Mouse (Mus musculus) CH12.LX (cell line): ENCODE data around the gene Tepp. TPM values are rescaled to one million over a fixed set of nuclear protein-coding genes. Genes with fewer than 3 reads are reported as not detected.

Source experiments
- DNase-seq: peaks from one replicate; pipeline ENCODE4 v3.0.0-alpha.2; 2013; ENCODE audit errors: extremely low read depth
- H3K27ac ChIP-seq: 2 replicates; pipeline ENCODE4 v1.5.1; 2012; ENCODE audit warnings: low read depth, mild to moderate bottlenecking, control low read depth, moderate library complexity; ENCODE audit not compliant: insufficient read depth
- H3K27me3 ChIP-seq: replicated peaks from 2 replicates; pipeline ENCODE3; 2012; ENCODE audit warnings: inconsistent platforms
- H3K36me3 ChIP-seq, 2 experiments: replicated peaks in 1 of 2; 2 replicates each; pipeline versions ENCODE3 to v1.6.1; 2012; ENCODE audit warnings: inconsistent platforms in 1 of 2, low read length in 1 of 2, mild to moderate bottlenecking in 1 of 2, mixed read lengths in 1 of 2, moderate library complexity in 1 of 2; ENCODE audit not compliant: control insufficient read depth in 1 of 2, insufficient read depth in 1 of 2
- H3K4me1 ChIP-seq, 2 experiments: 2 replicates each; pipeline ENCODE4 v1.6.1; 2012; ENCODE audit warnings: inconsistent platforms in 1 of 2, moderate library complexity in 1 of 2; ENCODE audit not compliant: insufficient read depth in 2 of 2, control insufficient read depth in 1 of 2
- H3K4me2 ChIP-seq: 2 replicates; pipeline ENCODE4 v1.6.1; 2012; ENCODE audit warnings: low read depth, mild to moderate bottlenecking, control low read depth; ENCODE audit not compliant: poor library complexity, insufficient read depth, severe bottlenecking
- H3K4me3 ChIP-seq, 3 experiments: fragments of 150-350 bp in 1 of 3; sonication (generic) in 1 of 3; replicated peaks in 1 of 3; 2 replicates each; pipeline versions ENCODE3 to v1.5.1; 2011 to 2012; ENCODE audit warnings: low read depth in 2 of 3, low read length in 2 of 3, mild to moderate bottlenecking in 2 of 3, moderate library complexity in 2 of 3, control low read depth in 1 of 3, improper control_type of control experiment in 1 of 3, inconsistent platforms in 1 of 3, mixed read lengths in 1 of 3; ENCODE audit not compliant: poor library complexity in 1 of 3
- H3K79me2 ChIP-seq: replicated peaks from 2 replicates; pipeline ENCODE4 v1.6.1; 2012; ENCODE audit warnings: mild to moderate bottlenecking, moderate library complexity; ENCODE audit not compliant: control insufficient read depth, poor library complexity, insufficient read depth, severe bottlenecking; ENCODE audit errors: extremely low read depth
- H3K9ac ChIP-seq: 2 replicates; pipeline ENCODE4 v1.6.1; 2012; ENCODE audit warnings: low read depth, mild to moderate bottlenecking, control low read depth, moderate library complexity; ENCODE audit not compliant: insufficient read depth
- H3K9me3 ChIP-seq: replicated peaks from 2 replicates; pipeline ENCODE3; 2012; ENCODE audit warnings: low read length, inconsistent platforms, mixed read lengths
- BHLHE40 ChIP-seq: IDR thresholded peaks from 2 replicates; pipeline ENCODE4 v1.6.1; 2011; ENCODE audit warnings: mild to moderate bottlenecking, low read depth, low read length, improper control_type of control experiment
- CHD1 ChIP-seq: IDR thresholded peaks from 2 replicates; pipeline ENCODE4 v1.6.1; 2012; ENCODE audit warnings: low read depth, low read length, improper control_type of control experiment, inconsistent platforms
- CHD2 ChIP-seq: IDR thresholded peaks from 2 replicates; pipeline ENCODE4 v1.6.1; 2011; ENCODE audit warnings: low read length, improper control_type of control experiment
- CTCF ChIP-seq, 2 experiments: IDR thresholded peaks in 1 of 2; conservative IDR thresholded peaks in 1 of 2; 2 replicates each; pipeline ENCODE4 v1.5.1; 2011 to 2012; ENCODE audit warnings: low read depth in 2 of 2, low read length in 2 of 2, improper control_type of control experiment in 1 of 2, inconsistent platforms in 1 of 2, mild to moderate bottlenecking in 1 of 2, moderate library complexity in 1 of 2
- EP300 ChIP-seq: IDR thresholded peaks from 2 replicates; pipeline ENCODE4 v1.6.1; 2011; ENCODE audit warnings: low read length, improper control_type of control experiment
- JUN ChIP-seq: IDR thresholded peaks from 2 replicates; pipeline ENCODE4 v1.6.1; 2011; ENCODE audit warnings: low read depth, mild to moderate bottlenecking, low read length, improper control_type of control experiment, moderate library complexity; ENCODE audit not compliant: insufficient read depth
- JUND ChIP-seq: conservative IDR thresholded peaks from 2 replicates; pipeline ENCODE4 v1.6.1; 2011; ENCODE audit warnings: low read depth, low read length, improper control_type of control experiment
- KAT2A ChIP-seq: IDR thresholded peaks from 2 replicates; pipeline ENCODE4 v1.6.1; 2012; ENCODE audit warnings: low read length, improper control_type of control experiment, inconsistent platforms; ENCODE audit not compliant: insufficient replicate concordance
- MAZ ChIP-seq: IDR thresholded peaks from 2 replicates; pipeline ENCODE4 v1.6.1; 2012; ENCODE audit warnings: low read depth, mild to moderate bottlenecking, inconsistent platforms, low read length, improper control_type of control experiment, moderate library complexity
- MEF2A ChIP-seq: IDR thresholded peaks from 2 replicates; pipeline ENCODE4 v1.6.1; 2014; ENCODE audit warnings: low read depth, mild to moderate bottlenecking, inconsistent platforms, low read length, improper control_type of control experiment, borderline replicate concordance
- NRF1 ChIP-seq: IDR thresholded peaks from 2 replicates; pipeline ENCODE4 v1.6.1; 2014; ENCODE audit warnings: low read depth, mild to moderate bottlenecking, inconsistent platforms, low read length, improper control_type of control experiment, moderate library complexity
- PAX5 ChIP-seq: IDR thresholded peaks from 2 replicates; pipeline ENCODE4 v1.6.1; 2012; ENCODE audit warnings: low read length, inconsistent platforms, mixed read lengths
- POLR2A ChIP-seq: IDR thresholded peaks from 2 replicates; pipeline ENCODE4 v1.6.1; 2011; ENCODE audit warnings: low read depth, mild to moderate bottlenecking, improper control_type of control experiment, low read length
- RAD21 ChIP-seq: IDR thresholded peaks from 2 replicates; pipeline ENCODE4 v1.6.1; 2011; ENCODE audit warnings: low read depth, mild to moderate bottlenecking, low read length, improper control_type of control experiment, moderate library complexity
- SIN3A ChIP-seq: IDR thresholded peaks from 2 replicates; pipeline ENCODE4 v1.6.1; 2012; ENCODE audit warnings: low read length, improper control_type of control experiment, inconsistent platforms
- SMC3 ChIP-seq: IDR thresholded peaks from 2 replicates; pipeline ENCODE4 v1.6.1; 2011; ENCODE audit warnings: low read depth, low read length, improper control_type of control experiment
- USF2 ChIP-seq: conservative IDR thresholded peaks from 2 replicates; pipeline ENCODE4 v1.6.1; 2011; ENCODE audit warnings: low read depth, low read length, improper control_type of control experiment
- ZKSCAN1 ChIP-seq: IDR thresholded peaks from 2 replicates; pipeline ENCODE4 v1.6.1; 2012; ENCODE audit warnings: low read depth, inconsistent platforms, low read length, improper control_type of control experiment, borderline replicate concordance
- ZMIZ1 ChIP-seq: IDR thresholded peaks from 2 replicates; pipeline ENCODE4 v1.6.1; 2012; ENCODE audit warnings: low read depth, mild to moderate bottlenecking, inconsistent platforms, low read length, improper control_type of control experiment
- dilution Hi-C: fragments of 300-500 bp; cut with MboI; formaldehyde crosslinking; loops from 2 replicates; pipeline ENCODE4 v1.14.3; 2020; ENCODE audit warnings: low sequenced_read_pairs; ENCODE audit not compliant: extremely low pct_unique_long_range_greater_than_20kb, extremely low pct_ligation_motif_present
- in situ Hi-C: fragments of 300-500 bp; cut with MboI; formaldehyde crosslinking; loops from 3 replicates; pipeline ENCODE4 v1.14.3; 2019; ENCODE audit warnings: low sequenced_read_pairs, low pct_ligation_motif_present, low pct_unique_long_range_greater_than_20kb, mixed read lengths
- polyA plus RNA-seq: library from polyadenylated mRNA; unstranded; fragments of >175 nt; gene quantifications from 2 replicates; pipeline ENCODE4 v1.2.1, GENCODE M21; 2012; ENCODE audit warnings: low read depth; ENCODE audit not compliant: insufficient read length
- total RNA-seq, 2 experiments: library from RNA; depleted of rRNA; stranded (reverse); fragments of 300-350 nt in 1 of 2; fragments of >200 nt in 1 of 2; gene quantifications; 2 replicates each; pipeline ENCODE4 v1.2.3; 2012 to 2014

The Tepp gene
- total and polyA plus RNA-seq, 3 experiments: not detected

- Histone ChIP-seq H3K4me2 (no peak overlapping the region), H3K27ac (no peak overlapping the region)
- dilution Hi-C loops: no loop called here
- DNase-seq: no peak
- no peak for TF ChIP-seq ZMIZ1
- TF ChIP-seq, all 38 proteins: peak for 0
- Histone ChIP-seq H3K4me1 (no peaks in the 10 kb centered on the region), H3K9me3 (peaks cover 2% of the 10 kb centered on the region), H3K79me2 (no peaks in the 10 kb centered on the region), H3K4me3 (no peak overlapping the region), H3K27me3 (peaks cover 71% of the 10 kb centered on the region), H3K36me3 (no peaks in the 10 kb centered on the region), H3K9ac (no peak overlapping the region)
- in situ Hi-C loops: no loop called here
These were observed 17.2 kb upstream of the Tepp start for GRCm38 (mm10) chr8:95293172-95293571.

DNA sequence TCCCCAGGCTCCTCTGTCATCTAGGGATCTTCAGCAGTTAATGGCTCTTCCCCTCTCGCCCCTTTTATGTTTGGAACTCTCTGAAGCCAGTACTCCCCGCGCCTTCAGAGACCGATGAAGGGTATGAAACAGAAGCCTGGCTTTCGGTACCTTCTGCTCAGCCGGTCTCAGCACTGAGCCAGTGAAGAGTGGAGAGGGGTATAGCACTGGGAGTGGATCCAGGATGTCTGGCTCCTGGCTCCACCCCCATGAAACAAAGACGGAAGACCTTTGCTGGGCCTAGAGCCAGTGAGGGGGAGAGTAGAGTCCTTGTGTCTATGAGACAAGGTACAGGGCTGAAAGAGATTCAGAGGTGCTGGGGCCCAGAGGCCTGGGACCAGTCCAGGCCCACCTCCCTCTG, 16.5 kb upstream of the Tepp start:
- in situ Hi-C loops (no loop called here), dilution Hi-C loops (no loop called here)
- Histone ChIP-seq H3K4me1 (no peaks in the 10 kb centered on the region), H3K27ac (no peak overlapping the region), H3K36me3 (no peaks in the 10 kb centered on the region), H3K27me3 (peaks cover 71% of the 10 kb centered on the region), H3K79me2 (no peaks in the 10 kb centered on the region), H3K4me3 (no peak overlapping the region), H3K9ac (no peak overlapping the region), H3K4me2 (no peak overlapping the region), H3K9me3 (peaks cover 2% of the 10 kb centered on the region)
- TF ChIP-seq USF2 (no peak), MAZ (no peak), PAX5 (no peak), SMC3 (no peak), MEF2A (no peak), JUN (no peak), RAD21 (no peak), EP300 (no peak), CHD1 (no peak)
- DNase-seq: no peak

DNA sequence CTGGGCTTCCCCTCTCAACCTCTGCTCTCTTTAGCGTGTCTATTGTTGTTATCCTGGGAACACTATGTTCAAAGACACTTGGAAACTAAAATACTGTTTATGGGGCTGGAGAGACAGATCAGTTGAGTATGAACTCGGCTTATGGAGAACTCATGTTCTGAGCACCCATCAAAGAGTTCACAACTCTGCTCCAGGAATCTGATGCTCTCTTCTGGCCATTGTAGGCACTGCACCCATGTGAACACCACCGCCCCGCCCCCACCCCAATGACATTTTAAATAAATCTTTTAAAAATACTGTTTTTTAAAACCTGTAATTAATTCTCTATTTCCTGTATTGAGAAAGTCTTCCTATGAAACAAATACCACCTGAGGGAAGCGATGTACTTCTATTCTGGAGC, 8.0 kb upstream of the Tepp start:
- Histone ChIP-seq H3K9me3 (no peaks in the 10 kb centered on the region), H3K9ac (no peak overlapping the region)
- dilution Hi-C loops: no loop called here
- no peak for TF ChIP-seq NRF1
- TF ChIP-seq SIN3A: no peak
- TF ChIP-seq BHLHE40: no peak
- no peak for TF ChIP-seq ZKSCAN1
- no peak for TF ChIP-seq POLR2A
- TF ChIP-seq JUND: no peak
- TF ChIP-seq RAD21: peak; percentile 46
- TF ChIP-seq SMC3: peak; percentile 45
- TF ChIP-seq CTCF (conservative IDR thresholded peaks at IDR 0.05 in 1 of 2, IDR thresholded peaks at IDR 0.05 in 1 of 2; ENCODE audit: low read depth in 2 of 2, low read length in 2 of 2): peak; percentile 14 to 64; a peak in 2 of 4 replicates
- no peak for TF ChIP-seq MAZ
- no peak for TF ChIP-seq KAT2A
- no peak for TF ChIP-seq CHD2
- no peak for TF ChIP-seq ZMIZ1
- TF ChIP-seq, all 38 proteins: peak for 3
- Histone ChIP-seq H3K79me2 (no peaks in the 10 kb centered on the region), H3K4me2 (no peak overlapping the region), H3K4me3 (no peak overlapping the region), H3K27ac (no peak overlapping the region), H3K4me1 (no peaks in the 10 kb centered on the region), H3K27me3 (peaks cover 78% of the 10 kb centered on the region), H3K36me3 (no peaks in the 10 kb centered on the region)
- DNase-seq: peak; percentile 24
- in situ Hi-C loops: loop anchor here (10.0 kb wide), 1 partner anchor 48 kb away; no protein-coding TSS in a partner anchor
